Mouse (Mus musculus): ENCODE measurements around the gene Gripap1. TPM values are rescaled to one million over a fixed set of nuclear protein-coding genes. Genes with fewer than 3 reads are reported as not detected.

The Gripap1 gene
- polyA plus RNA-seq (2014; fragmentation: Nextera tagmentation; extraction: Ambion mirVana): 30.7 and 34.1 TPM in 2 replicates

- peak within 1 kb of the TSS; percentile 56 for H3K4me3 ChIP-seq (ENCODE audit: low read depth, low read length)
- no peaks in the 10 kb centered on the region for H3K27me3 ChIP-seq (ENCODE audit: insufficient read depth, low read length)
- ATAC-seq (ENCODE audit: insufficient read depth): peak; percentile 91
- H3K4me1 ChIP-seq (ENCODE audit: insufficient read depth): no peaks in the 10 kb centered on the region
- H3K27ac ChIP-seq (ENCODE audit: low read depth): no peak within 1 kb of the TSS
- H3K36me3 ChIP-seq (ENCODE audit: insufficient read depth): no peaks in the 10 kb centered on the region
- DNase-seq: peak; percentile 87
- 8% methylated on average over 24 of the region's 24 CpGs for WGBS
- peak within 1 kb of the TSS; percentile 62 for H3K4me2 ChIP-seq
- TF ChIP-seq CTCF (IDR thresholded peaks at IDR 0.05; ENCODE audit: low read depth): no peak
- peak within 1 kb of the TSS; percentile 48 for H3K9ac ChIP-seq
- no peaks in the 10 kb centered on the region for H3K9me3 ChIP-seq (ENCODE audit: low read depth, low read length)
These were observed at the start of gene Gripap1 for GRCm38 (mm10) chrX:7789542-7790136. Gene Gripap1, plus strand, starts transcription at chrX:7789765.

GRCm38 (mm10) chrX:7740082-7740819 is 49.3 kb upstream of the Gripap1 start:
- WGBS: 46% methylated on average over 10 of the region's 10 CpGs
- peak overlapping the region; percentile 63 for H3K27ac ChIP-seq (ENCODE audit: low read depth)
- H3K4me1 ChIP-seq (ENCODE audit: insufficient read depth): no peaks in the 10 kb centered on the region
- no peaks in the 10 kb centered on the region for H3K27me3 ChIP-seq (ENCODE audit: insufficient read depth, low read length)
- H3K4me2 ChIP-seq: peak overlapping the region; percentile 41
- H3K9ac ChIP-seq: no peak overlapping the region; the same call in 1 of the 2 replicates
- peaks cover 4% of the 10 kb centered on the region; the same call in 1 of the 2 replicates for H3K36me3 ChIP-seq (ENCODE audit: insufficient read depth)
- DNase-seq (peak; percentile 58), ATAC-seq (ENCODE audit: insufficient read depth) (peak; percentile 70)
- H3K9me3 ChIP-seq (ENCODE audit: low read depth, low read length): no peaks in the 10 kb centered on the region
- TF ChIP-seq CTCF (IDR thresholded peaks at IDR 0.05; ENCODE audit: low read depth): no peak
- peak overlapping the region; percentile 4; the same call in 1 of the 2 replicates for H3K4me3 ChIP-seq (ENCODE audit: low read depth, low read length)

GRCm38 (mm10) chrX:7741103-7741502 is 48.5 kb upstream of the Gripap1 start:
- Histone ChIP-seq H3K36me3 (ENCODE audit: insufficient read depth) (peaks cover 4% of the 10 kb centered on the region; the same call in 1 of the 2 replicates), H3K9ac (no peak overlapping the region), H3K4me2 (peak overlapping the region; percentile 41), H3K4me3 (ENCODE audit: low read depth, low read length) (peak overlapping the region; percentile 17), H3K9me3 (ENCODE audit: low read depth, low read length) (no peaks in the 10 kb centered on the region), H3K4me1 (ENCODE audit: insufficient read depth) (no peaks in the 10 kb centered on the region), H3K27me3 (ENCODE audit: insufficient read depth, low read length) (no peaks in the 10 kb centered on the region), H3K27ac (ENCODE audit: low read depth) (0 out of 2 replicates have a peak overlapping the region, but pooled peaks have one; percentile 63)
- no peak for ATAC-seq (ENCODE audit: insufficient read depth)
- TF ChIP-seq CTCF (IDR thresholded peaks at IDR 0.05; ENCODE audit: low read depth): no peak
- DNase-seq: no peak
- 66% methylated on average over 5 of the region's 5 CpGs for WGBS

- no peak for ATAC-seq (ENCODE audit: insufficient read depth)
- peak; percentile 30 for TF ChIP-seq CTCF (IDR thresholded peaks at IDR 0.05; ENCODE audit: low read depth)
- no peak overlapping the region for H3K4me2 ChIP-seq
- H3K27me3 ChIP-seq (ENCODE audit: insufficient read depth, low read length): no peaks in the 10 kb centered on the region
- WGBS: 55% methylated on average over 5 of the region's 5 CpGs
- no peaks in the 10 kb centered on the region for H3K4me1 ChIP-seq (ENCODE audit: insufficient read depth)
- H3K27ac ChIP-seq (ENCODE audit: low read depth): no peak overlapping the region
- no peaks in the 10 kb centered on the region for H3K36me3 ChIP-seq (ENCODE audit: insufficient read depth)
- H3K4me3 ChIP-seq (ENCODE audit: low read depth, low read length): no peak overlapping the region
- no peak for DNase-seq
- no peak overlapping the region for H3K9ac ChIP-seq
- H3K9me3 ChIP-seq (ENCODE audit: low read depth, low read length): no peaks in the 10 kb centered on the region
These were observed 46.1 kb upstream of the Gripap1 start for GRCm38 (mm10) chrX:7743470-7743869.

GRCm38 (mm10) chrX:7744940-7745339 is 44.6 kb upstream of the Gripap1 start:
- Histone ChIP-seq H3K4me1 (ENCODE audit: insufficient read depth) (no peaks in the 10 kb centered on the region), H3K4me3 (ENCODE audit: low read depth, low read length) (no peak overlapping the region), H3K27me3 (ENCODE audit: insufficient read depth, low read length) (no peaks in the 10 kb centered on the region), H3K9ac (no peak overlapping the region), H3K27ac (ENCODE audit: low read depth) (no peak overlapping the region), H3K9me3 (ENCODE audit: low read depth, low read length) (no peaks in the 10 kb centered on the region), H3K36me3 (ENCODE audit: insufficient read depth) (no peaks in the 10 kb centered on the region), H3K4me2 (no peak overlapping the region)
- ATAC-seq (ENCODE audit: insufficient read depth) (no peak), DNase-seq (no peak)
- 36% methylated on average over 1 of the region's 1 CpGs for WGBS
- TF ChIP-seq CTCF (IDR thresholded peaks at IDR 0.05; ENCODE audit: low read depth): no peak

GRCm38 (mm10) chrX:7745429-7745828 is 44.1 kb upstream of the Gripap1 start:
- no peak for DNase-seq
- ATAC-seq (ENCODE audit: insufficient read depth): no peak
- Histone ChIP-seq H3K27me3 (ENCODE audit: insufficient read depth, low read length) (no peaks in the 10 kb centered on the region), H3K4me1 (ENCODE audit: insufficient read depth) (no peaks in the 10 kb centered on the region), H3K27ac (ENCODE audit: low read depth) (no peak overlapping the region), H3K4me3 (ENCODE audit: low read depth, low read length) (no peak overlapping the region), H3K4me2 (no peak overlapping the region), H3K36me3 (ENCODE audit: insufficient read depth) (no peaks in the 10 kb centered on the region), H3K9me3 (ENCODE audit: low read depth, low read length) (no peaks in the 10 kb centered on the region), H3K9ac (no peak overlapping the region)
- no peak for TF ChIP-seq CTCF (IDR thresholded peaks at IDR 0.05; ENCODE audit: low read depth)
- WGBS: 82% methylated on average over 8 of the region's 8 CpGs

GRCm38 (mm10) chrX:7750432-7751116 is 39.0 kb upstream of the Gripap1 start, which contains the start of gene Ccdc120:
Gene Ccdc120, minus strand, starts transcription at chrX:7750905.
- Histone ChIP-seq H3K27ac (ENCODE audit: low read depth) (no peak within 1 kb of the TSS), H3K4me3 (ENCODE audit: low read depth, low read length) (peak within 1 kb of the TSS; percentile 57), H3K4me1 (ENCODE audit: insufficient read depth) (no peaks in the 10 kb centered on the region), H3K27me3 (ENCODE audit: insufficient read depth, low read length) (no peaks in the 10 kb centered on the region), H3K4me2 (peak within 1 kb of the TSS; percentile 61), H3K9ac (peak within 1 kb of the TSS; percentile 65), H3K36me3 (ENCODE audit: insufficient read depth) (no peaks in the 10 kb centered on the region), H3K9me3 (ENCODE audit: low read depth, low read length) (no peaks in the 10 kb centered on the region)
- TF ChIP-seq CTCF (IDR thresholded peaks at IDR 0.05; ENCODE audit: low read depth): no peak
- ATAC-seq (ENCODE audit: insufficient read depth) (peak; percentile 86), DNase-seq (peak; percentile 90)
- WGBS: 7% methylated on average over 53 of the region's 56 CpGs
